Mouse (Mus musculus) thymus, postnatal 0 days (tissue): ENCODE results near the gene Hcn2. TPM values are rescaled to one million over a fixed set of nuclear protein-coding genes. Genes with fewer than 3 reads are reported as not detected.
"Not testable (repeated sequence)": the region's sequence is repeated elsewhere in the genome, so short reads cannot be mapped to it uniquely, and the experiment has no call there.

Experiments
- DNase-seq: peaks from one replicate; pipeline ENCODE4 v3.0.0-alpha.2; 2015; ENCODE audit warnings: low spot score
- polyA plus RNA-seq: library from polyadenylated mRNA; unstranded; fragments of >200 nt; fragmentation: Nextera tagmentation; extraction: Ambion mirVana; gene quantifications from 2 replicates; pipeline ENCODE4 v1.2.1, GENCODE M21; 2015

Hcn2 gene
- polyA plus RNA-seq, 1 experiment from 2014 or later, result 0.05 TPM

GRCm38 (mm10) chr10:79686691-79687090 is 29.7 kb upstream of the Hcn2 start:
- no peak for DNase-seq

GRCm38 (mm10) chr10:79687513-79687912 is 28.9 kb upstream of the Hcn2 start:
- DNase-seq, result no peak

DNA sequence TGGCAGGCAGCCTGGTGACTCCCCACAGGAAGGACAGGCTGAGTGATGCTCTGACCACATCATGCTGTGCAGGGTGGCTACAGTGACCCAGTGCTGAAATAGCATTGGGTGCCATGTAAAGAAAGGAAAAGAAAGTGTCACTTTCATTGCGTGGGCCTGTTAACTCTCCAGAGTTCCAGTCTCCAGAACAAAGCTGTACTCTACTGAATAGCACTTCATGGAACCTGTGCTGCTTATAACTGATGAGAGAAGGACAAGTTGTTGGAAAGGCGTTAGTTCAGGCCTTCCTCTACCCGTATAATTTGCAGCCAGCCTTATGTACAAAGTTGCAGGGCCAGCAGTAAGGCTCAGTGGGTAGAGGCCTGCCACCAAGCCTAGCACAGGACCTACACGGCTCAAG is 27.7 kb upstream of the Hcn2 start, which contains the start of gene Gzmm:
Gzmm (plus strand) TSS at position 301 of the 400 bp plus-strand sequence.
- no peak for DNase-seq

DNA sequence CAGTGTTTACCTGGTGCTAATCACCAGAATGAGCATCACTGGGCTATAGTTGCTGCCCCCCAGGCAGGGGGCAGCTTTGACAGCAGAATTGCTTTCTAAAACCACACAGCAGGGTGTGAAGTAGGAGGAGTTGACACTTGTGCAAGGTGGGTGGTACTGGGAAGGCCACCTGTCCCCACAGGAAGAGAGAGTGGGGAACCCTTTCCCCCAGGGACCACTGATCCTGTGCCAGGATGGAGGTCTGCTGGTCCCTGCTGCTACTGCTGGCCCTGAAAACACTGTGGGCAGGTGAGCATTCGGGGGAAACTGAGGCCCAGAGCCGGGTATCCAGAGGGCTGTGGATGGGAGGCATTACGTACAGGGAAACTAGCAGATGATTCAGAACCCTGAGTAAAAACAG is 27.3 kb upstream of the Hcn2 start:
- DNase-seq, result no peak

GRCm38 (mm10) chr10:79691986-79692548 is 24.4 kb upstream of the Hcn2 start:
- DNase-seq, result no peak

- no peak for DNase-seq
These were observed 22.7 kb upstream of the Hcn2 start for GRCm38 (mm10) chr10:79693580-79694378.

GRCm38 (mm10) chr10:79694379-79694655 is 22.1 kb upstream of the Hcn2 start:
- DNase-seq, result no peak

DNA sequence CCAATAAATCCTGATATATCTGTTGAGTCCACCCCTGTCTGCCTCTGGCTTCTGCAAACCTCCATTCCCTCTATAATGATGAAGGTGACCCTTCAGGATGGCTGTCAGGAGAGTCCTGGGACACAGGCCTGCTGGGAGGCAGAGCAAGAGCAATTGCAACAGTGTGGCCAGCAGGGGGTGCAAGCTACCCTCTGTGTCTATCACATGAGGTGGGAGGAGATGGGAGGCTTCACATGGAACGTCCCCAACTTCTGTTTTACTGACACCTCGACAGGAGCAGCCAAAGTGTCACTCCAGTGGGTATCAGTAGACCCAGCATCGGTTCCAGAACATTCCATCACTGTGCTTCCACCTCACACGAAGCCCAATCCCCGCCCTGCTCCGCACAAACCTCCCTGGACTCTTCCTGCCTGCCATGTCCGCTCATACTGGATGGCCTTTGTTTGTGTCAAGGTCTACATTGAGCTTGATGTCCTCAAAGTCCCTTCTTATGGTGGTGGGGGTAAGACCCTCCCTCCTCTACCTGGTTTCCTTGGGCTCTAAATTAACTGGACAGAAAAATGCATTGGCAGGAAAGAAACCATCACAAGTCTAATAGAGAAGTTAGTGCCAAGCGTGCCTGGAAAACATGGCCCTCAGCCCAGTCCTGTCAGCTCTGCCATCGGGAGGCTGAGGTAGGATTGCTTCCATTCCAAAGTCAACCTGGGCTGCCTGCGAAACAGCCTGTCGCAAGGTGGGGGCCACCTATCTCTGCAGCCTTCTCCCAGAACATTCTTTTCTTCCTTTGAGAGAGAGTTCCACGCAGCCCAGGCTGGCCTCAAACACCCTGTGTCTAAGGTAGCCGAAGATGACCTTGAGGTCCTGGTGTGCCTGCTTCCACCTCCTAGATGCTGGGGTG is 21.0 kb upstream of the Hcn2 start:
- DNase-seq, result peak; percentile 61

DNA sequence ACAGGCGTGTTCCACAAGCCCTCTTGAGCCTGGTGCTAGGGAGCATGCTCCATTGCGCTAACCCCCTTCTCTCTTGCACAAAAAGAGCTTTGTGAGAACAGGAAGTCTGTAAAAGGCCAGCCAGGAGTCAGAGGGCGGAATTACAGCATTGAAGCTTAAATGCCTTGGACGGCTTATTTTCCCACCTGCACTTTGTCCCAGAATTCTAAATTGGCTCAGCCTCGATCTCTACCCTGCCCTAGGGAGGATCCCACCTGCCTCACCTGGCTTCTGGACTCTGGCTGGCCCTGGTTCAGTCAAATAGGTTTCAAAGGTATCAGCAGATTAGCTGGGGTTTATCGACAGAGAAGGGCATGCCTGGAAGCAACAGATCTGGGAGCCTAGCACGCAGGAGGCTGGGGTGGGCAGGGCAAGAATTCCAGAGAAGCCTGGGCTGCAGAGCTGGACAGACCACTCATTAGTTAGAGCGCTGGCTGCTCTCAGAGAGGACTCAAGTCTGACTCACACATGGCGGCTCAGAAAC is 20.2 kb upstream of the Hcn2 start:
- no peak for DNase-seq

DNA sequence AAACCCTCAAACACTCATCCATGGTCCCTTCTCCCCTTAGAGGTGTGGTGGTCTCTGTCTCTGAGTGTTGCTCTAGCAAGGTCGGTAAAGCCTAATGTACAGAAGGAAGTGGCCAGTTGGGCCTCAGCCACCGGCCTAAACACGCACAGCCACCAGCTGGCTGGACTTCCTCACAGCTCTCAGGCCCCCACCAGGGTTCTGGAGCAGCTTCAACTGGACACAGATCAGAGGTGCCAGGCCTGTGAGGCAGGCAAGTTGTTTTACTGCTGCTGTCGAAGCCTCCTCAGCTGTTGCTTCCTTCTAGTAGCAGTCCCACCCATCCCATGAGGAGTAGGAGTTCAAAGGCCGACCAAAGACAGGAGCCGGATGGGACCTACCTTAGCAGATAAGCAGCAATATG is 18.5 kb upstream of the Hcn2 start:
- no peak for DNase-seq

- DNase-seq, result no peak
These were observed 18.0 kb upstream of the Hcn2 start for GRCm38 (mm10) chr10:79698459-79698858.

DNA sequence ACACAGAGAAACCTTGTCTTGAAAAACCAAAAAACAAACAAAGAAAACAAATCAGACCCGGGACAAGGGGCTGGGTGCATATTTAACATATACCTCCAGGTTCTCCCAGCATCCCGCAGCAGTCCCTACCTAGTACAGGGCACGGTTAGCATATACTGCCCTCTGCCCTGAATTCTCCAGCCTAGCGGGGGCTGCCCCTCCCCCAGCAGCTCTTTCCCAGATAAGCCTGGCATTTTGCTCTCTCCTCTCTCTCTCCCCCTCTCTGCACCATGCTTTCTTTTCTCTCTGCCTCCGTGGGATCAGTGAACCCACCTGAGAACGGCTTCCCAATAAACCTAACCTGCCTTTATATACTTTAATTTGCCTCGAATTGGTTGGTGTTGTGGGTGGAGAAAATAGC is 15.8 kb upstream of the Hcn2 start:
- DNase-seq, result no peak

DNA sequence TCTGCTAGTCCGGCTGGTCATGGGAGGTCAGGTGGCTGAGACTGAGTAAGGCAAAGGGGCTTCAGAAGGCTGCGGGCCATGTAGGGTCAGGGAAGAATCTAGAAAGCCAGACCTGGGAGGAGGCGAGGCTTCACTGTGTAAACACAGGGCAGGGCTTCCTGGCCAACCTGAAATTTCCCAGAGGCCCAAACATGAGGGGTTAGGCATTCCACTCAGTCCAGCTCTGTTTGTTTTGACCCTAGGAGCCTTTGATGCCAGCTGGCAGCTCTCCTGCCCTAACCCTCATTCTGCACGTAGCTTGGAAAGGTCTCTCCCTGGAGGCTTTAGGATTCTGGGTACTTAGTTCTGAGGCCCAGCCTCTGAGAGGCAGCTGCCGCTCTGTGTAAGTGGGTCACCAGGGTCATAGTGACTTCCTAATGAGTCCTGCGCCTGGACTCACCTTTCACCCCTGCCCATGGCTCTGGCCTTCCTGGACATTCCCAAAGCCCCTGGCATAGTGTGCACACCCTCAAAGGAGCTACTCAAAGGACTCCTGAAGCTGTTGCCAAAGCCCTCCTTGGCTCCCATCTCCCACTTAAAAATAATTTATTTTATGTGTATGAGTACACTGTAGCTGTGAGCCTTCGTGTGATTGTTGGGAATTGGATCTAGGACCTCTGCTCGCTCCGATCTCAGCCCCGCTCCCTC is 14.8 kb upstream of the Hcn2 start:
- no peak for DNase-seq

DNA sequence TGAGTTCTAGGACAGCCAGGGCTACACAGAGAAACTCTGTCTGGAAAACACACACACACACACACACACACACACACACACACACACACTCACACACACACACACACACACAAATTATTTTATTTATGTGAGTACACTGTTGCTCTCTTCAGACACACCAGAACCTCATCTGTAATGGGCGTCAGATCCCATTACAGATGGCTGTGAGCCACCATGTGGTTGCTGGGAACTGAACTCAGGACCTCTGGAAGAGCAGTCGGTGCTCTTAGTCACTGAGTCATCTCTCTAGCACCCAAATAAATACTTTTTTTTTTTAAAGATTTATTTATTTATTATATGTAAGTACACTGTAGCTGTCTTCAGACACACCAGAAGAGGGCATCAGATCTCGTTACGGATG is 13.5 kb upstream of the Hcn2 start:
- DNase-seq, result not testable (repeated sequence)

DNA sequence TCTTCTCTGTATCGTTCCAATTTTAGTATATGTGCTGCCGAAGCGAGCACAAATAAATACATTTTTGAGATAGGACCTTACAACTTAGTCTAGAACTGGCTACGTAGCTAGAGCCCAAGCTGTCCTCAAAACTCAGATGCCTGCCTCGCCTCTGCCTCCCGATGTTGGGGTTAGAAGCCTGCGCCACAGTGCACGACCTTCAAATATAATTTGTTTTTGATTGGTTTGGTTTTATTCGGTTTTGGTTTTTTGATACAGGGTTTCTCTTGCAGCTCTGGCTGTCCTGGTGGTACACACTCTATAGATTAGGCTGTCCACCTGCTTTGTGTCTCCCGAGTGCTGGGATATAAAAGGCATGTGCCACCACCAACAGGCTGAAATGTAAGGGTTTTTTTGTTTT is 12.9 kb upstream of the Hcn2 start:
- no peak for DNase-seq

GRCm38 (mm10) chr10:79704065-79704969 is 12.1 kb upstream of the Hcn2 start, which contains the start of gene Bsg:
Gene Bsg (plus strand): TSS chr10:79704491.
- peak; percentile 100 for DNase-seq

- DNase-seq, result no peak
These were observed 11.5 kb upstream of the Hcn2 start for GRCm38 (mm10) chr10:79704970-79705360.

- DNase-seq, result no peak
These were observed 10.5 kb upstream of the Hcn2 start for GRCm38 (mm10) chr10:79705951-79706350.

GRCm38 (mm10) chr10:79706406-79707094 is 9.9 kb upstream of the Hcn2 start:
- DNase-seq, result no peak

DNA sequence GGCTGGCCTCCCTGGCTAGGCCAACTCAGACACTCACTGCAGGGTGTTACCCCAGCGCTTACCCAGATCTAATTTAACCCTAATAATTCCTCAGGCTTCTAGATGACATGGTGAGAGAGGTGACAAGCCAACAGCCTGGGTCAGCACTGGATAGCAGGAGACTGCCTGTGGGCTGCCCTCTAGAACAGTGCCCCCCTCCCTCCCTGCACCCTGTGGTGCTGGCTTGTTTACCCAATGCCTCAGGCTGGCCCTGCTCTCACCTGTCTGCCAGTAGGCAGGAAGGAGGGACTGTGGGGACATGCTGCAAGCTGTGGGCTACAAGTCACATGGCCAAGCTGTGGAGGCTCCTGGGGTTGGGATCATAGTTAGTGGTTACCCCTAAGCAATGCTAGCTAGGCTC is 9.3 kb upstream of the Hcn2 start:
- DNase-seq, result no peak
